Mouse (Mus musculus) limb, embryonic 14.5 days (tissue): Measurements from ENCODE around the gene Abcc12. TPM values are rescaled to one million over a fixed set of nuclear protein-coding genes. Genes with fewer than 3 reads are reported as not detected.

ENCODE experiments used
- ATAC-seq: fragments of 200-750 bp; cut with Nextera tagmentation; 2 replicates; pipeline ENCODE4 v1.8.0; 2017; ENCODE audit warnings: low read depth, moderate number of reproducible peaks, moderate TSS enrichment; ENCODE audit not compliant: low FRiP score
- DNase-seq: peaks from one replicate; pipeline ENCODE4 v3.0.0-alpha.2; 2015; ENCODE audit warnings: low spot score
- H3K27ac ChIP-seq: fragments of 300-500 bp; sonication (generic); replicated peaks from 2 replicates; pipeline ENCODE4 v1.5.1; 2014; ENCODE audit warnings: low read depth, mild to moderate bottlenecking, low read length, moderate library complexity, mixed read lengths
- H3K27me3 ChIP-seq: fragments of 300-500 bp; sonication (generic); 2 replicates; pipeline ENCODE4 v1.6.1; 2014; ENCODE audit warnings: low read length, mixed read lengths; ENCODE audit not compliant: control insufficient read depth, insufficient read depth
- H3K36me3 ChIP-seq: fragments of 300-500 bp; sonication (generic); 2 replicates; pipeline ENCODE4 v1.6.1; 2014; ENCODE audit warnings: mild to moderate bottlenecking, low read length, moderate library complexity, mixed read lengths; ENCODE audit not compliant: control insufficient read depth, insufficient read depth
- H3K4me1 ChIP-seq: fragments of 300-500 bp; sonication (generic); 2 replicates; pipeline ENCODE4 v1.6.1; 2014; ENCODE audit warnings: antibody characterized with exemption, low read length, mixed read lengths; ENCODE audit not compliant: control insufficient read depth, insufficient read depth
- H3K4me2 ChIP-seq: fragments of 300-500 bp; sonication (generic); replicated peaks from 2 replicates; pipeline ENCODE4 v1.6.1; 2014; ENCODE audit warnings: low read depth, mild to moderate bottlenecking, low read length, moderate library complexity; ENCODE audit not compliant: severe bottlenecking
- H3K4me3 ChIP-seq: fragments of 300-500 bp; sonication (generic); replicated peaks from 2 replicates; pipeline ENCODE4 v1.5.1; 2014; ENCODE audit warnings: low read length
- H3K9ac ChIP-seq: fragments of 300-500 bp; sonication (generic); 2 replicates; pipeline ENCODE4 v1.6.1; 2014; ENCODE audit warnings: mild to moderate bottlenecking, low read depth, low read length, moderate library complexity; ENCODE audit not compliant: severe bottlenecking
- H3K9me3 ChIP-seq: fragments of 300-500 bp; sonication (generic); 2 replicates; pipeline ENCODE4 v1.6.1; 2016; ENCODE audit warnings: low read length; ENCODE audit not compliant: control insufficient read depth
- POLR2A ChIP-seq: fragments of 200-500 bp; IDR thresholded peaks from 2 replicates; pipeline ENCODE4 v1.8.0; 2012; ENCODE audit warnings: inconsistent platforms, mild to moderate bottlenecking, moderate library complexity, borderline replicate concordance; ENCODE audit not compliant: insufficient read depth, insufficient read length; ENCODE audit errors: extremely low read depth
- WGBS: fragments of 180-500 bp; shearing (Covaris S2); extraction: QIAGEN DNeasy Blood & Tissue Kit; methylation state at CpG from one replicate; pipeline ENCODE4 v1.1.7; 2014; 5-methylcytosine and 5-hydroxymethylcytosine counted together
- microRNA-seq: library from miRNA; unstranded; fragments of <30 nt; microRNA quantifications from one replicate; pipeline ENCODE4, GENCODE M21; 2016
- polyA plus RNA-seq, 2 experiments: library from polyadenylated mRNA; depleted of rRNA in 1 of 2; stranded (reverse) in 1 of 2; unstranded in 1 of 2; fragments of >200 nt; fragmentation: Nextera tagmentation in 1 of 2; extraction: Ambion mirVana in 1 of 2; gene quantifications; 2 replicates each; pipeline versions ENCODE4 v1.2.1 to v1.2.3; 2012 to 2014

The Abcc12 gene
- polyA plus RNA-seq, 2 experiments: 0.12 to 0.78 TPM

DNA sequence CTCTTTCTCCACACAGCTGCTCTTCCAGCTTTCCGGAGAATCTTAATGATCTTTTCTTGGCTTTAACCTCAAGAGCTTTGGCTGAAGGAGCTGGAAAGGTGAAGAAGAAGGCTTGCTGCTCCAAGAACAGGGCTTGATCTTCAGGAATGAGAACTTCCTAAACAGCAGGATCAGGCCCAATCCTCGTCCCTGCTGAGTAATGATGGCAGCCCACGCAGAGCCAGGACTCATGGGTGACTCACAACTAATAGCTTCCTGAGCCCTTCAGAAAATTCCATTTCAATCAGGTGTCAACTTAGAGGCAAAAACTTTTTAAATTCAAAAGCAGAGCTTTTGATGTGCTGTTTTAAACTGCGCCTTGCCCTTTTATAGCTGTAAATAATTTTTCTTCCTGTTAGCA, 135.0 kb downstream of the Abcc12 start:
- TF ChIP-seq POLR2A: no peak
- no peak overlapping the region for H3K9ac ChIP-seq
- H3K4me1 ChIP-seq: no peaks in the 10 kb centered on the region
- no peak for ATAC-seq
- no peaks in the 10 kb centered on the region for H3K36me3 ChIP-seq
- H3K4me2 ChIP-seq: no peak overlapping the region
- H3K27ac ChIP-seq: no peak overlapping the region
- DNase-seq: no peak
- WGBS: 50% methylated on average over 4 of the region's 4 CpGs
- H3K27me3 ChIP-seq: no peaks in the 10 kb centered on the region
- no peak overlapping the region for H3K4me3 ChIP-seq
- H3K9me3 ChIP-seq: no peaks in the 10 kb centered on the region

DNA sequence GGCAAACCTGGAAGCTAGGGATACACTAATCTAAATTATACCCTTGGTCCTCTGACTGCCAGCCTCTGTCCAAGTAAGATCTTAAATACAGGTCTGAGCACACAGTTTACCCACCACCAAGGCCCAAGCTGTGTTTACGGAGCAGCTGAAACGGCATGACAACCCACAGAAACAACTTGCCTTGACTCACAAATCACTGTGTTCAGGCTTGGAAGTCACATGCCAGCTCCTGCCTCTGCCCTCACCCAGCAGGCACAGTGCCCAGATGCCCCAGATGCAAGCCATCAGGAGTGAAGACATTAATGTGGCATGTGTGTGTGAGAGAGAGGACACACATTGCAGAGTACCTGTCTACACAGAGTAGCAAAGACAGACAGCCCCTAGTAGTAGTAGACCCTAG, 136.7 kb downstream of the Abcc12 start:
- WGBS: 79% methylated on average over 2 of the region's 2 CpGs
- DNase-seq: no peak
- H3K9ac ChIP-seq: no peak overlapping the region
- no peak overlapping the region for H3K27ac ChIP-seq
- H3K4me2 ChIP-seq: no peak overlapping the region
- H3K9me3 ChIP-seq: no peaks in the 10 kb centered on the region
- no peak overlapping the region for H3K4me3 ChIP-seq
- no peaks in the 10 kb centered on the region for H3K36me3 ChIP-seq
- ATAC-seq: no peak
- no peaks in the 10 kb centered on the region for H3K27me3 ChIP-seq
- no peak for TF ChIP-seq POLR2A
- no peaks in the 10 kb centered on the region for H3K4me1 ChIP-seq

DNA sequence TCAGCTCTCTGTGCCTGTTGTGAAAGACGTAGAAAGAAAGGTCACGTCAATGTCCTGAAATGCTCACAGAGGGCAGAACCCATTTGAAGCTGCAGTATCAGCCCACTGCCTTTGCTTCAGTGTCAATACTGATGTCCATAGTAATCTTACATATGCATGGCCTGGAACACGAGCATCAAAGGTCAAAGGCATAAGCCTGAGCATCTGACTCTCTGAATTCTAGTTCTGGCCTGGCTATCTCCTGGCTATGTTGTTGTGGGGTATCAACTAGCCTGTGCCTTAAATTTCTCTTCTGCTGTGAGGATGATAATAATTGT, 141.5 kb downstream of the Abcc12 start:
- DNase-seq: no peak
- Histone ChIP-seq H3K36me3 (no peaks in the 10 kb centered on the region), H3K4me3 (no peak overlapping the region), H3K9ac (no peak overlapping the region), H3K4me2 (no peak overlapping the region), H3K27me3 (no peaks in the 10 kb centered on the region), H3K4me1 (no peaks in the 10 kb centered on the region), H3K9me3 (no peaks in the 10 kb centered on the region), H3K27ac (no peak overlapping the region)
- WGBS: 77% methylated on average over 3 of the region's 3 CpGs
- no peak for ATAC-seq
- no peak for TF ChIP-seq POLR2A

DNA sequence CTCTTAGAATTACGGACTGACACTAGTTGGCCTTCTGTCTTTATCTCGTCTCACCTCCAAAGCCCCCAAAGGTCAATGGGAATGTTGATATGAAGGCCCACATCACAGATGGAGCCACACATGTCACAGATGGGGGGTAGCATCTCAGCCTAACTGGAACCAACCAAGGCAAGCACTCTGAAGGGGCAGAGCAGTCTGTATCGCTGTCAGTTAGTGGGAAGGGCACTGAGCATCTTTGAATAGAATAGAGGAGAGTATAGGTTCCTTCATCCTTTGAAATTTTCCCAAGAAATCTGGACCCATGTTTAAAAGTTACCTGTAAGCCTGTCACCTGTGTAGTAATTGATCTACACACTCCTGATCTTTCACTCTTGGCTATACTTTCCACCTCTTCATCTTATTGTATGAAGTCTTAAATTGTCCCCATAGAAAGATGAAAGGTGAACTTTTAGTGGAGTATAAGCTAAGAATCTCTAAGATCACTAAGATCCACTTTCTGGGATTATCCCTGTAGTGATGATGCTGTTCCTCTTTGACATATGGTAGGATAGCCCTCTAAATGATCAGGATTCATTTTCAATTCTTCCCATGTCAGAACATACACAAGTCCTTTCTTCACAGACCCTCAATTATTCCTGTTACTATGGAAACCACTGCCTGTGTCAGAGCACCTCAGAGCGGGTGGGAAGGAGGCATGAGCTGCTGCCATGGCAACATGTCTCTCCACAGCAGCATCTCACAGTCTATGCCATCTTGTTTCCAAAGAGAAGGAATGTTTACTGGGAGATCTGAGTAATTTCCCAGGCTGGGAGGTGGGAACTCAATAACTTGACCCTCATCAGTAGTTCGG, 142.1 kb downstream of the Abcc12 start:
- no peaks in the 10 kb centered on the region for H3K36me3 ChIP-seq
- no peak for DNase-seq
- ATAC-seq: no peak
- no peaks in the 10 kb centered on the region for H3K9me3 ChIP-seq
- no peak overlapping the region for H3K4me2 ChIP-seq
- H3K4me3 ChIP-seq: no peak overlapping the region
- no peak for TF ChIP-seq POLR2A
- H3K4me1 ChIP-seq: no peaks in the 10 kb centered on the region
- no peak overlapping the region for H3K27ac ChIP-seq
- WGBS: 73% methylated on average over 5 of the region's 5 CpGs
- no peak overlapping the region for H3K9ac ChIP-seq
- H3K27me3 ChIP-seq: no peaks in the 10 kb centered on the region

DNA sequence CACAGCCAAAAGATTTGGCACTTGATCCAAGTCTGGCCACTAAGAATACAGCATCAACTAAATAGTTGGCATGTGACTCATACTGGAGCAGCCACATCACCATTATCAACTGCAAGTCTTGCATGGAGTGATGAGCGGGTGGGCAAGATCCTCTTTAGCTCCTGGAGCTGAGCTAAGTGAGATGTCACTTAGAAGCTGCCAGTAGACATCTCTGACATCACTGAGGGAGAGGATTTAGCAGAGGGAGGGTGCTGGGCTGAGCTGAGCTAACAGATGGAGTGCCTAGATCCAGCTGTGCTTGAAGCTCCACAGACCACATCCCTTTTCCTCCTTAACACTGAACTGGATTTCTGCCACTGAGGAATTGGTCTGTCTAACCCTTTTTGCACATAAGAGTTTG, 143.1 kb downstream of the Abcc12 start:
- Histone ChIP-seq H3K27ac (no peak overlapping the region), H3K4me3 (no peak overlapping the region), H3K4me2 (no peak overlapping the region), H3K9ac (no peak overlapping the region), H3K27me3 (no peaks in the 10 kb centered on the region), H3K9me3 (no peaks in the 10 kb centered on the region), H3K36me3 (no peaks in the 10 kb centered on the region), H3K4me1 (no peaks in the 10 kb centered on the region)
- no peak for DNase-seq
- no peak for ATAC-seq
- no peak for TF ChIP-seq POLR2A
- WGBS: 88% methylated on average over 1 of the region's 1 CpGs

Small RNAs within 50 kb of the gene (microRNA-seq; reads per million reads assigned to microRNA genes)
- gene Gm44348: not detected

Other genes with a start within 250 kb of the Abcc12 start
- 27.6 and 31.8 TPM in 2 replicates for gene Lonp2, start 43.4 kb upstream of the Abcc12 start, polyA plus RNA-seq (2012; rRNA removed)
- 53.4 and 54.1 TPM in 2 replicates for gene Lonp2, start 43.4 kb upstream of the Abcc12 start, polyA plus RNA-seq (2014; fragmentation: Nextera tagmentation; extraction: Ambion mirVana)
- 2.9 and 3.5 TPM in 2 replicates for gene Gm10638, start 165.0 kb upstream of the Abcc12 start, polyA plus RNA-seq (2012; rRNA removed)
- 4.5 and 5.3 TPM in 2 replicates for gene Gm10638, start 165.0 kb upstream of the Abcc12 start, polyA plus RNA-seq (2014; fragmentation: Nextera tagmentation; extraction: Ambion mirVana)
- gene Siah1a, start 165.2 kb upstream of the Abcc12 start, polyA plus RNA-seq (2012; rRNA removed): 36.5 and 42.3 TPM in 2 replicates
- 46.1 and 51.9 TPM in 2 replicates for gene Siah1a, start 165.2 kb upstream of the Abcc12 start, polyA plus RNA-seq (2014; fragmentation: Nextera tagmentation; extraction: Ambion mirVana)